Mouse (Mus musculus) ES-E14 (cell line): ENCODE measurements around the gene Tmprss3.

ENCODE experiments used
- CHD2 ChIP-seq: IDR thresholded peaks from 2 replicates; pipeline ENCODE4 v1.6.1; 2014; ENCODE audit warnings: mild to moderate bottlenecking, low read depth, low read length, inconsistent platforms
- HCFC1 ChIP-seq: IDR thresholded peaks from 2 replicates; pipeline ENCODE4 v1.6.1; 2012; ENCODE audit warnings: low read length, inconsistent platforms, borderline replicate concordance; ENCODE audit not compliant: insufficient read depth
- MAFK ChIP-seq: IDR thresholded peaks from 2 replicates; pipeline ENCODE4 v1.6.1; 2014; ENCODE audit warnings: mild to moderate bottlenecking, low read depth, low read length, inconsistent platforms; ENCODE audit not compliant: insufficient read depth
- ZC3H11A ChIP-seq: IDR thresholded peaks from 2 replicates; pipeline ENCODE4 v1.6.1; 2012; ENCODE audit warnings: low read depth, mild to moderate bottlenecking, inconsistent platforms, low read length, borderline replicate concordance
- ZNF384 ChIP-seq: IDR thresholded peaks from 2 replicates; pipeline ENCODE4 v1.6.1; 2012; ENCODE audit warnings: low read depth, low read length, inconsistent platforms

- TF ChIP-seq ZC3H11A (no peak), ZNF384 (no peak), CHD2 (no peak), MAFK (no peak), HCFC1 (no peak)
Observed at GRCm38 (mm10) chr17:31210299-31210698, 11.5 kb upstream of the Tmprss3 start.
